Mouse (Mus musculus) G1E (cell line): ENCODE data around the gene Glmn.

Experiments used
- CTCF ChIP-seq: IDR thresholded peaks from 2 replicates; pipeline ENCODE4 v1.5.1; 2012; ENCODE audit warnings: low read depth, low read length, inconsistent platforms, mixed read lengths
- GATA1 ChIP-seq: IDR thresholded peaks from 2 replicates; pipeline ENCODE4 v1.6.1; 2012; ENCODE audit warnings: borderline replicate concordance, low read length, inconsistent platforms, mixed read lengths

DNA sequence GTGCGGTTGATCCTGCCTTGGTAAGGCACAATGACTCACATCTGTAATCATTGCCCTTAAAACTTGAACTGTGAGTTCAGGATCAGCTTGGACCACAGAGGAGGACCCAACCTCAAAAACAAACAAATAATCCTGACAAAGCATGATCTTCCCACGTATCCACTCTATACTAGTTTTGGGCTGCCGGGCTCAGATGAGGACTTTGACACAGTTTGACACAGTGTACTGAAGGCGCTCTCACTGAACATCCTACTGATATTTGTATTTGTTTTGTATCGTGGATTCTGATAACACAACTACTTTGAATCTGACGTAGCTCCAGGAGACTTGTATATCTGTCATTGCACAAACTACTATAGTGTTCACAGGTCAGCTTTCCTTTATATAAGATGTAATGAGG lies 76.3 kb downstream of the Glmn start:
- no peak for TF ChIP-seq GATA1
- TF ChIP-seq CTCF, result no peak
